Mouse (Mus musculus): Measurements from ENCODE around the gene Phf23.
"Not testable (repeated sequence)": the region's sequence is repeated elsewhere in the genome, so short reads cannot be mapped to it uniquely, and the experiment has no call there.

GRCm38 (mm10) chr11:70016177-70016576 is 20.6 kb downstream of the Phf23 start:
- not testable (repeated sequence) for TF ChIP-seq CTCF (IDR thresholded peaks at IDR 0.05; ENCODE audit: borderline replicate concordance, insufficient read depth, low read depth, low read length); POLR2A (IDR thresholded peaks at IDR 0.05; ENCODE audit: borderline replicate concordance, insufficient read depth, low read length)
